Mouse (Mus musculus) c-Kit-positive CD71-negative TER-119-negative erythroid progenitor cells, embryonic 14.5 days (primary cell): ENCODE measurements around the gene Pfas.
"Not testable (repeated sequence)": the region's sequence is repeated elsewhere in the genome, so short reads cannot be mapped to it uniquely, and the experiment has no call there.

ENCODE experiments used
- DNase-seq: peaks from one replicate; pipeline ENCODE4 v3.0.0-alpha.2; 2013; ENCODE audit warnings: low read depth

Gene Pfas

GRCm38 (mm10) chr11:68970232-68970631, 38.0 kb downstream of the Pfas start:
- no peak for DNase-seq

- no peak for DNase-seq
Measured at GRCm38 (mm10) chr11:68968752-68969151, 39.5 kb downstream of the Pfas start.

GRCm38 (mm10) chr11:68967337-68968282, 40.6 kb downstream of the Pfas start, which contains the start of gene Slc25a35:
Slc25a35 (plus strand) TSS chr11:68968131.
- peak; percentile 79 for DNase-seq

GRCm38 (mm10) chr11:68966554-68966953, 41.7 kb downstream of the Pfas start:
- DNase-seq = no peak

GRCm38 (mm10) chr11:68965845-68966244, 42.4 kb downstream of the Pfas start:
- DNase-seq = peak; percentile 62

GRCm38 (mm10) chr11:68965050-68965449, 43.2 kb downstream of the Pfas start:
- DNase-seq = no peak

GRCm38 (mm10) chr11:68963405-68963804, 44.9 kb downstream of the Pfas start:
- no peak for DNase-seq

GRCm38 (mm10) chr11:68962159-68962558, 46.1 kb downstream of the Pfas start:
- DNase-seq = not testable (repeated sequence)

GRCm38 (mm10) chr11:68961596-68961995, 46.7 kb downstream of the Pfas start:
- no peak for DNase-seq

GRCm38 (mm10) chr11:68957971-68958370, 50.3 kb downstream of the Pfas start:
- no peak for DNase-seq

- DNase-seq = no peak
Measured at GRCm38 (mm10) chr11:68957308-68957707, 51.0 kb downstream of the Pfas start, which contains the start of gene Arhgef15. Arhgef15 (minus strand) TSS chr11:68957480.

GRCm38 (mm10) chr11:68956697-68957096, 51.6 kb downstream of the Pfas start:
- no peak for DNase-seq

GRCm38 (mm10) chr11:68956107-68956506, 52.2 kb downstream of the Pfas start:
- no peak for DNase-seq

GRCm38 (mm10) chr11:68955473-68955872, 52.8 kb downstream of the Pfas start:
- DNase-seq = no peak

- no peak for DNase-seq
Measured at GRCm38 (mm10) chr11:68954408-68954807, 53.9 kb downstream of the Pfas start.

GRCm38 (mm10) chr11:68953903-68954302, 54.4 kb downstream of the Pfas start:
- DNase-seq = no peak

- no peak for DNase-seq
Measured at GRCm38 (mm10) chr11:68947542-68947993, 60.7 kb downstream of the Pfas start.

- no peak for DNase-seq
Measured at GRCm38 (mm10) chr11:68946806-68947440, 61.3 kb downstream of the Pfas start.

- DNase-seq = no peak
Measured at GRCm38 (mm10) chr11:68946001-68946400, 62.3 kb downstream of the Pfas start.

- no peak for DNase-seq
Measured at GRCm38 (mm10) chr11:68945245-68945644, 63.0 kb downstream of the Pfas start.

- DNase-seq = no peak
Measured at GRCm38 (mm10) chr11:68942731-68943130, 65.5 kb downstream of the Pfas start.

- DNase-seq = no peak
Measured at GRCm38 (mm10) chr11:68940516-68940915, 67.7 kb downstream of the Pfas start.
